Mouse (Mus musculus): ENCODE measurements around the gene Creld2. TPM values are rescaled to one million over a fixed set of nuclear protein-coding genes. Genes with fewer than 3 reads are reported as not detected.

Creld2 gene
- polyA plus RNA-seq, 1 experiment: 12.6 TPM

DNA sequence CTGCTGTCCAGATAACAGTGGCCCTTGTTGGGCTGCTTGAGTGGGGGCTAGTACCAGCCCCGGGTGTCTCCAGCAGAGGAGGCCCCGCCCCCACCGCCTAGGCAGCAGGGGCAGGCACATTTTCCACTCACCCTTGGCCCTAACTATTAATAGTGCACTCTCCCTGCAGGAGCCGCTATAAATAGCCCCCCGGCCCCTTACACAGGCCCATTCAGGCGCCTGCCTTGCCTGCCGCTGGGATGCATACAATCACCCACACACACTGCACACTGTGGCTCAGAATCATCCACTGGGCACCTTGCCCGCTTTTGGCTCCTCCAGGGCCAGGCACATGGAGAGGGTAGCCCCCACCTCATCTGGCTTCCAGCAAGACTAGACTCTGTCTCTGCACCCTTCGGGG, 19.8 kb downstream of the Creld2 start:
- Histone ChIP-seq H3K4me1 (ENCODE audit: control insufficient read depth, insufficient read depth, insufficient read length, low read length) (peaks cover 30% of the 10 kb centered on the region), H3K27ac (replicated peaks; ENCODE audit: low read depth, low read length) (peak overlapping the region; percentile 99), H3K4me3 (ENCODE audit: insufficient read depth, low read depth, low read length) (peak overlapping the region; percentile 44)

- peak overlapping the region; percentile 99 for H3K27ac ChIP-seq (replicated peaks; ENCODE audit: low read depth, low read length)
- peaks cover 30% of the 10 kb centered on the region for H3K4me1 ChIP-seq (ENCODE audit: control insufficient read depth, insufficient read depth, insufficient read length, low read length)
- peak overlapping the region; percentile 44 for H3K4me3 ChIP-seq (ENCODE audit: insufficient read depth, low read depth, low read length)
Measured at GRCm38 (mm10) chr15:88840126-88840525, 20.7 kb downstream of the Creld2 start.

DNA sequence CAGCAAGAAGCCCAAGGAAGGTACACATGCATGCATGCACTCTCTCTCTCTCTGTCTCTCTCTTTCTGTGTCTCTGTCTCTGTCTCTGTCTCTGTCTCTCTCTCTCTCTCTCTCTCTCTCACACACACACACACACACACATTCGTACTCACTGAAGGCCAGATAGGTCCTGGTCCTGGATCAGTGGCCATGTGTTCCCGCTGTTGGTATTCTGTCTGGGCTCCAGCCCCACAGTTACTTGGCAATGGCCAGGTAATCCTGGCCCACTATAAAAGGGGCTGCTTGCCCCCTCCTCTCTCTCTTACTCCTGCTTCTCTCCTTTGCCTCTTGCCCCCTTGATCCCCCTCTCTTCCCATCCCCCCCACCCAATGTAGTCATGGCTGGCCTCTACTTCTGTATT, 21.7 kb downstream of the Creld2 start:
- peak overlapping the region; percentile 93 for H3K27ac ChIP-seq (replicated peaks; ENCODE audit: low read depth, low read length)
- no peak overlapping the region for H3K4me3 ChIP-seq (ENCODE audit: insufficient read depth, low read depth, low read length)
- H3K4me1 ChIP-seq (ENCODE audit: control insufficient read depth, insufficient read depth, insufficient read length, low read length): peaks cover 30% of the 10 kb centered on the region

- Histone ChIP-seq H3K27ac (replicated peaks; ENCODE audit: low read depth, low read length) (0 out of 2 replicates have a peak overlapping the region, but pooled peaks have one; percentile 43), H3K4me3 (ENCODE audit: insufficient read depth, low read depth, low read length) (no peak overlapping the region), H3K4me1 (ENCODE audit: control insufficient read depth, insufficient read depth, insufficient read length, low read length) (peaks cover 25% of the 10 kb centered on the region)
Measured at GRCm38 (mm10) chr15:88841580-88842299, 22.3 kb downstream of the Creld2 start.

DNA sequence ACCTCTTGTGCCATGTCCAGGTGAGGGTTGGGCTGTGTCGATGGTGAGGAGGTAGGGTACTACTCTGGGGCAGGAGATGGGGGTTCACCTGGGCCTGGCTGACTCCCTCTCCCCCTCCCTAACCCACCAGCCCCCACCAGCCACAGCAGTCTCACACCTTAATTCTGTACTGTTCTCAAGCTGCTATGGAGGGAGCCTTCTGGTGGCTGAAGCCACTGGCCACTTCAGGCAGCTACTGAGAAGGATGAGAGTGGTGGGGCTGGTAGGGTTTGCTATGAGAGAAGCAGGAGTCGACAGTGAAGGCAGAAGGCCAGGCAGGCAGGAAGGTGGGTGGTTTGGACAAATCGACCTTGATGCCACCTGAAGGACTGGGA, 22.8 kb downstream of the Creld2 start:
- Histone ChIP-seq H3K4me1 (ENCODE audit: control insufficient read depth, insufficient read depth, insufficient read length, low read length) (peaks cover 26% of the 10 kb centered on the region), H3K27ac (replicated peaks; ENCODE audit: low read depth, low read length) (no peak overlapping the region)

DNA sequence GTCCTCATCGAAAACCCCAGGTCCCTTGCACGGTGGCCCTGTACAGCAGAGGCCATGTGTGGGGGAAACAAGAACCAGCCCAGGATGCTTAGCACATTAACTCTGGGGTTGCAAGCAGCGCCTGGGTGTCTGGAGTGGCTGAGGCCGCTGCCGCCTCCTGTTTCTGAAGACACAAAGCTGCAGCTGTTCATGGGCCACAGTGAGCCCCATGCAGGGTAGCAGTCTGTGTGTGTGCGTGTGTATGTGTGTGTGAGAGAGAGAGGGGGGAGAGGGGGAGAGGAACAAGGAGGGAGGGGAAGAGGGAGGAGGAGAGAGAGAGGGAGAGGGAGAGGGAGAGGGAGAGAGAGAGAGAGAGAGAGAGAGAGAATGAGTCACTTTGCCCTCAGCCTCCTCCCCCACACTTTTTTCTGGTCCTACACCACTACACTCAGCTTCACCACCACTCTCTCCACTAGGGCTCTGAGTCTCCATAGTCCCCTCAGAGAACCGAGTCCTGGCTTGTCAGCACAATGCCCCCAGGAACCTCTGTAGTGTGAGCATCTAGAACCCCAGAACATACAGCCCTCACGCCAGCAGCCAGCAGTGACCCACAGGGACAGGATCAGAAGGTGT, 24.1 kb downstream of the Creld2 start:
- no peak overlapping the region for H3K4me3 ChIP-seq (ENCODE audit: insufficient read depth, low read depth, low read length)
- no peak overlapping the region for H3K27ac ChIP-seq (replicated peaks; ENCODE audit: low read depth, low read length)
- H3K4me1 ChIP-seq (ENCODE audit: control insufficient read depth, insufficient read depth, insufficient read length, low read length): peaks cover 34% of the 10 kb centered on the region

More for the DNA sequence above, 22.8 kb downstream of the Creld2 start:
- no peak overlapping the region for H3K4me3 ChIP-seq (ENCODE audit: insufficient read depth, low read depth, low read length)

DNA sequence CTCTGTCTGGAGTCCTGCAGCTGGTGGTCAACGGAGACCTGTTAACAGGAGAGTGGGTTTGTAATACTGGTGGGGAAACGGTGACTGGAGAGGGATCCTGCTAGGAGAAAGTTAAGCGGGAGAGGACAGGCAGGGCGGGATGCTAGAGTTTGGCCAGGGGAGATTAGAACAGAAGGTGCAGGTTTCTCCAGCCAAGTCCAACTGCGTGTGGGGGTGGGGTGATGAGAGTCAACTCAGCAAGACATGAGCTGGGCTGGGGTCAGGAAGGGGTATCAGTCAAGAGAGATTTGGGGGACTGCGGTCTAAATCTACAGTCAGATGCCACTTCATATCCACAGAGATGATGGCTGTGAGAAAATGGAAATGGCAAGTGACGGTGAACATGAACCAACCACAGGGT, 25.5 kb downstream of the Creld2 start:
- no peak overlapping the region for H3K4me3 ChIP-seq (ENCODE audit: insufficient read depth, low read depth, low read length)
- no peak overlapping the region for H3K27ac ChIP-seq (replicated peaks; ENCODE audit: low read depth, low read length)
- peaks cover 37% of the 10 kb centered on the region for H3K4me1 ChIP-seq (ENCODE audit: control insufficient read depth, insufficient read depth, insufficient read length, low read length)

GRCm38 (mm10) chr15:88848661-88849060, 29.2 kb downstream of the Creld2 start:
- Histone ChIP-seq H3K4me3 (ENCODE audit: insufficient read depth, low read depth, low read length) (no peak overlapping the region), H3K4me1 (ENCODE audit: control insufficient read depth, insufficient read depth, insufficient read length, low read length) (peaks cover 50% of the 10 kb centered on the region), H3K27ac (replicated peaks; ENCODE audit: low read depth, low read length) (peak overlapping the region; percentile 60)

GRCm38 (mm10) chr15:88849621-88850020, 30.2 kb downstream of the Creld2 start:
- H3K27ac ChIP-seq (replicated peaks; ENCODE audit: low read depth, low read length): peak overlapping the region; percentile 88
- H3K4me1 ChIP-seq (ENCODE audit: control insufficient read depth, insufficient read depth, insufficient read length, low read length): peaks cover 55% of the 10 kb centered on the region
- H3K4me3 ChIP-seq (ENCODE audit: insufficient read depth, low read depth, low read length): no peak overlapping the region

DNA sequence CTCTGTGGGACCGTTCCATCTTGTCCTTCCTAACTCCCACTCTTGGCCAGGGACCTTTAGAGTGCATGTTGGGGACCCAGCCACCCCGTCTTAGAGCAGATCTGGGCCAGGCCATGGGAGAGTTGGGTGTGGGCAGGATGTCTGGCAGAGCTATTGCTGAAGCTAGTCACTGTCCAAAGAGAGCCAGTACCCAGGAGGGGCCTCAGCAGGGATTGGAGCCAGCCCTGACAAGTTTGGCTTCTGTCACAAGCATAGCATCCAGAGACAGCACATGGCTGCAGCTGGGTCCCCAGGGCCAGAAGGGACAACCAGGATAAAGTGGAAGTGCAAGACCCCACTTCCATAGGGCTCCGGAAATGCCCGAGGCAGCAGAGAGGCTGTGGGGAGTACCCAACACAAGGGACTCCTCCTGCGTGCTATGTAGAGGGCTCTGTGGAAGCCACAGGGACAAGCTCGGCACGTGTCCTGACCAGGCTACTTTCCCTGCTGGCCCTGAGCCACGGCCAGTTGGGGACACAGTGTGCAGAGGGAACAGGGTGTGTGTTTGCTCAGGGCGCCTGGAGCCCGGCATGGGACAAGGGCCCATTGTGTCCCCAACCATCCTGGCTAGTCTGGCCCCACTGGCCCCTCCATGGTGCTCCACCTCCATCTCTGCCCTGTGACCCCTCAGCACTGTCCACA, 30.8 kb downstream of the Creld2 start:
- H3K27ac ChIP-seq (replicated peaks; ENCODE audit: low read depth, low read length): peak overlapping the region; percentile 91
- no peak overlapping the region for H3K4me3 ChIP-seq (ENCODE audit: insufficient read depth, low read depth, low read length)
- H3K4me1 ChIP-seq (ENCODE audit: control insufficient read depth, insufficient read depth, insufficient read length, low read length): peaks cover 61% of the 10 kb centered on the region

- peak overlapping the region; percentile 91 for H3K27ac ChIP-seq (replicated peaks; ENCODE audit: low read depth, low read length)
- H3K4me1 ChIP-seq (ENCODE audit: control insufficient read depth, insufficient read depth, insufficient read length, low read length): peaks cover 68% of the 10 kb centered on the region
- H3K4me3 ChIP-seq (ENCODE audit: insufficient read depth, low read depth, low read length): no peak overlapping the region
Measured at GRCm38 (mm10) chr15:88851076-88851475, 31.6 kb downstream of the Creld2 start.

DNA sequence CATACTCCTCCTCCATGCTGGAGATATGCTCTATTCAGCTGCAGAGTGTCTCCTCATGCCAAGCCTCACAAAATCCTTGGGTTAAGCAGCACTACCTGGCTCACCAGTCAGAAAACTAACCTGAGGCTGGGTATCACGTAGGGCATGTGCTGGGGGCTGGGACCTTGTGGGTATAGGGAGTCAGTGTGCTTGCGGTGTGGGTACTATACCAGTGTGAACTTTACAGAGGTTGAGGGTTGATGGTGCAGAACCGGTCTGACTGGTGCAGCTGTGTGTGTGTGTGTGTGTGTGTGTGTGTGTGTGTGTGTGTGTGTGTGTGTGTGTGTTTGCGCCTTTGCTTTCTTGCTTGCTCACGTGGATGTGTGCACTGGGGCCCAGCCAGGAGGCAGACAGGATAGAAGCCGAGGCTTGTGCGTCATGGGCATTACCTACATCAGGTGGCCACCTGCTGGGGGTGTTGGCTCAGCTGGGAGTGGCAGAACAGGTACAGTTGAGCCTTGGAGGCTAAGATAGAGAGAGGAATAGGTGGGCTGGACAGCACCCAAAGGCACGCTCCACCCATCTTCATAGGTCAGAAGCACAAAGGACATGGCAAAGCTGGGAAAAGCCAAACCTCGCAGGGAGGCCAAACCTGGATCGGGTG, 32.2 kb downstream of the Creld2 start:
- H3K4me3 ChIP-seq (ENCODE audit: insufficient read depth, low read depth, low read length): no peak overlapping the region
- peaks cover 73% of the 10 kb centered on the region for H3K4me1 ChIP-seq (ENCODE audit: control insufficient read depth, insufficient read depth, insufficient read length, low read length)

DNA sequence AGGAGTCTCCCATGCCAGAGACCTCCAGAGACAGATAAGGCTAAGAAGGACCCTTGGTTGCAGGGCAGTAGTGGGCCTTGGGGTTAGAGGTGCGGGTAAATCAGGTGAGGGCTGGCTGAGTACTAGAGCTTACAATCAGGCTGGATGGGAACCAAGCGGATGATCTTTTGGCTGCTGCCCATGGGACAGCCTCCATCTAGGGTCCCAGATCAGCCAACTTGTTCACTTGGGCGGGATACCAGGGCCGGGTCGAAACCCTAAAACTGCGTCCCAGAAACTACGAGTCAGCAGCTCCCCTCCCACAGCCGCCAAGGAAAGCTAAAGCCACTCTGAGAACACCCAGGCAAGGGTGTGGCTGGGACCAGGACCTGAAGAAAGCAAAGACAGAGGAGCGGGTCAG, 33.7 kb downstream of the Creld2 start:
- no peak overlapping the region for H3K4me3 ChIP-seq (ENCODE audit: insufficient read depth, low read depth, low read length)
- no peak overlapping the region for H3K27ac ChIP-seq (replicated peaks; ENCODE audit: low read depth, low read length)
- H3K4me1 ChIP-seq (ENCODE audit: control insufficient read depth, insufficient read depth, insufficient read length, low read length): peaks cover 79% of the 10 kb centered on the region

More for the DNA sequence above, 32.2 kb downstream of the Creld2 start:
- peak overlapping the region; percentile 91 for H3K27ac ChIP-seq (replicated peaks; ENCODE audit: low read depth, low read length)

DNA sequence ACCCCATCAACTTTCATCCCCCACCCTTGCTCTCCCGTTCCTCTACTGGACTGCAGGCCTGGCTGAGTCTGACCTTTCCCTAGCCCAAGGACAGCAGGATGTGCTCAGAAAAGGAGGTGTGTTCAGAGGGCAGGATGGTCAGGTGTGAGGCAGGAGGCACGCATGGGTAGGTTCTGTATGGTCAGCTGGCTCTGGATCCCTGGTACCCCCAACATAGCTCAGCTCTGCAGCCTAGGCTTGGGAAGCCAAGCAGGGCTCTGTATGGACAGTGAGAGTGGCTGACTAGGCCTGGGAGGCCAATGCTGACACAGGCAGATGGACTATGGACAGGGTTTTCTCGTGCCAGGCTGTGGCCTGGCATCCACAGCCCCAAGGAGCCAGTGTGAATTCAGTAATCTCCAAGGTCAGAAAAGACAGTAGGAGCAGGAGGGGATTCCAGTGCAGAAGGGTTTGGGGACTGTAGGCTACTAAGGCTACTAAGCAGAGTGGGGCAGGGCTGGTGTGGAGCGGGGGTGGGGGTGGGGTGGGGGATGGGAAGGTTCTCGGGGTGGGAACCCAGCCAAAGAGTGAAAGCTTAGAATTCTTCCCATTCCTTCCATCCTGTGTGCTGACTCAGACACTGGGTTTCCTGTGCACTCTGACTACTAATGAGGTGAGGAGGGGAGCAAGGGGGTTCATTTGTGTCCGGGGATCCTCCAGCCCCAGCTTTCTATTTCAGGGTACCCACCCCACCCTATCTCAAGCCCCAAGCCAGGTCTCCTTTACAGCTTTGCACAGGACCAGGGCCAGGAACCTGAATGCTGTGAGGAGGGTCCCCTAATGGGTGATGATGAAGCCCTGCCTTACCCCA, 34.9 kb downstream of the Creld2 start:
- Histone ChIP-seq H3K4me1 (ENCODE audit: control insufficient read depth, insufficient read depth, insufficient read length, low read length) (peaks cover 79% of the 10 kb centered on the region), H3K4me3 (ENCODE audit: insufficient read depth, low read depth, low read length) (no peak overlapping the region), H3K27ac (replicated peaks; ENCODE audit: low read depth, low read length) (peak overlapping the region; percentile 60)
